Mouse (Mus musculus): ENCODE measurements at regions not wholly inside any gene's neighbourhood (a gene's known extent, or its start where the extent isn't known, plus 50 kb on each side); places are given as distances from the start of the nearest gene placed in this dataset.

GRCm38 (mm10) chr13:59875637-59876036 is 52.7 kb upstream of the Tut7 start:
- no peak for DNase-seq (ENCODE audit: extremely low spot score, low spot score)

- DNase-seq (ENCODE audit: extremely low spot score, low spot score) = peak; percentile 32
Observed at GRCm38 (mm10) chr13:59874137-59874931, 51.4 kb upstream of the Tut7 start.
